Mouse (Mus musculus) MEL (cell line): ENCODE data around the gene Tmem37. TPM values are rescaled to one million over a fixed set of nuclear protein-coding genes. Genes with fewer than 3 reads are reported as not detected.

Source experiments
- DNase-seq: peaks from one replicate; pipeline ENCODE4 v3.0.0; 2011; ENCODE audit warnings: low read depth, low spot score
- H3K27ac ChIP-seq: 2 replicates; pipeline ENCODE4 v1.5.1; 2012; ENCODE audit warnings: low read depth, mild to moderate bottlenecking, control low read depth, low read length, moderate library complexity; ENCODE audit not compliant: control insufficient read depth
- H3K27me3 ChIP-seq, 2 experiments: fragments of 150-350 bp in 1 of 2; sonication (generic) in 1 of 2; 2 replicates each; pipeline ENCODE4 v1.6.1; 2012; ENCODE audit warnings: low read length in 2 of 2, mild to moderate bottlenecking in 2 of 2, improper control_type of control experiment in 1 of 2, moderate library complexity in 1 of 2; ENCODE audit not compliant: insufficient read depth in 2 of 2, control insufficient read depth in 1 of 2
- H3K36me3 ChIP-seq, 2 experiments: 2 replicates each; pipeline ENCODE4 v1.6.1; 2012 to 2014; ENCODE audit warnings: low read length in 2 of 2, improper control_type of control experiment in 1 of 2, inconsistent platforms in 1 of 2, mild to moderate bottlenecking in 1 of 2; ENCODE audit not compliant: insufficient read depth in 2 of 2, control insufficient read depth in 1 of 2
- H3K4me1 ChIP-seq, 2 experiments: fragments of 150-350 bp in 1 of 2; sonication (generic) in 1 of 2; 2 replicates each; pipeline ENCODE4 v1.6.1; 2012; ENCODE audit warnings: low read length in 2 of 2, improper control_type of control experiment in 1 of 2, mild to moderate bottlenecking in 1 of 2; ENCODE audit not compliant: insufficient read depth in 2 of 2, control insufficient read depth in 1 of 2
- H3K4me3 ChIP-seq, 2 experiments: fragments of 150-350 bp in 1 of 2; sonication (generic) in 1 of 2; 2 replicates each; pipeline ENCODE4 v1.5.1; 2012; ENCODE audit warnings: low read depth in 2 of 2, low read length in 2 of 2, mild to moderate bottlenecking in 2 of 2, moderate library complexity in 2 of 2, control low read depth in 1 of 2, improper control_type of control experiment in 1 of 2; ENCODE audit not compliant: control insufficient read depth in 1 of 2, insufficient read depth in 1 of 2
- H3K79me2 ChIP-seq: 2 replicates; pipeline ENCODE4 v1.6.1; 2012; ENCODE audit warnings: mild to moderate bottlenecking, low read length, moderate library complexity; ENCODE audit not compliant: control insufficient read depth, poor library complexity, insufficient read depth
- H3K9ac ChIP-seq: 2 replicates; pipeline ENCODE4 v1.6.1; 2012; ENCODE audit warnings: low read depth, mild to moderate bottlenecking, control low read depth, low read length, moderate library complexity; ENCODE audit not compliant: control insufficient read depth, poor library complexity, severe bottlenecking
- H3K9me3 ChIP-seq: fragments of 150-350 bp; sonication (generic); replicated peaks from 2 replicates; pipeline ENCODE4 v1.6.1; 2012; ENCODE audit warnings: mild to moderate bottlenecking, low read length, improper control_type of control experiment, moderate library complexity; ENCODE audit not compliant: insufficient read depth
- CHD1 ChIP-seq: IDR thresholded peaks from 2 replicates; pipeline ENCODE4 v1.6.1; 2012; ENCODE audit warnings: low read depth, mild to moderate bottlenecking, inconsistent platforms, low read length, improper control_type of control experiment
- CHD2 ChIP-seq: IDR thresholded peaks from 2 replicates; pipeline ENCODE4 v1.6.1; 2011; ENCODE audit warnings: low read length, improper control_type of control experiment
- E2F4 ChIP-seq: IDR thresholded peaks from 2 replicates; pipeline ENCODE4 v1.6.1; 2011; ENCODE audit warnings: low read depth, low read length, improper control_type of control experiment, borderline replicate concordance
- ELF1 ChIP-seq: IDR thresholded peaks from 2 replicates; pipeline ENCODE4 v1.6.1; 2014; ENCODE audit warnings: low read depth, mild to moderate bottlenecking, inconsistent platforms, low read length, improper control_type of control experiment, moderate library complexity
- EP300 ChIP-seq, 2 experiments: IDR thresholded peaks; 2 replicates each; pipeline ENCODE4 v1.6.1; 2011; ENCODE audit warnings: improper control_type of control experiment in 2 of 2, low read length in 2 of 2, low read depth in 1 of 2, mild to moderate bottlenecking in 1 of 2
- GATA1 ChIP-seq: IDR thresholded peaks from 2 replicates; pipeline ENCODE4 v1.6.1; 2011; ENCODE audit warnings: low read depth, low read length, improper control_type of control experiment
- HCFC1 ChIP-seq: IDR thresholded peaks from 2 replicates; pipeline ENCODE4 v1.6.1; 2012; ENCODE audit warnings: low read depth, mild to moderate bottlenecking, inconsistent platforms, low read length, improper control_type of control experiment, moderate library complexity
- MAX ChIP-seq: IDR thresholded peaks from 2 replicates; pipeline ENCODE4 v1.6.1; 2011; ENCODE audit warnings: low read length, improper control_type of control experiment
- MXI1 ChIP-seq: IDR thresholded peaks from 2 replicates; pipeline ENCODE4 v1.6.1; 2011; ENCODE audit warnings: mild to moderate bottlenecking, low read depth, low read length, improper control_type of control experiment
- MYB ChIP-seq: IDR thresholded peaks from 2 replicates; pipeline ENCODE4 v1.6.1; 2011; ENCODE audit warnings: mild to moderate bottlenecking, low read depth, low read length, improper control_type of control experiment
- MYC ChIP-seq: IDR thresholded peaks from 2 replicates; pipeline ENCODE4 v1.6.1; 2011; ENCODE audit warnings: low read depth, mild to moderate bottlenecking, low read length, improper control_type of control experiment, moderate library complexity
- NRF1 ChIP-seq: IDR thresholded peaks from 2 replicates; pipeline ENCODE4 v1.6.1; 2014; ENCODE audit warnings: low read depth, mild to moderate bottlenecking, inconsistent platforms, low read length, improper control_type of control experiment, moderate library complexity; ENCODE audit not compliant: poor library complexity, insufficient read depth, severe bottlenecking
- POLR2A ChIP-seq, 2 experiments: IDR thresholded peaks; 2 replicates each; pipeline ENCODE4 v1.6.1; 2011 to 2012; ENCODE audit warnings: low read length in 2 of 2, mild to moderate bottlenecking in 2 of 2, control low read depth in 1 of 2, improper control_type of control experiment in 1 of 2, low read depth in 1 of 2, moderate library complexity in 1 of 2; ENCODE audit not compliant: control insufficient read depth in 1 of 2, insufficient read depth in 1 of 2, poor library complexity in 1 of 2
- POLR2AphosphoS2 ChIP-seq: IDR thresholded peaks from 2 replicates; pipeline ENCODE4 v1.6.1; 2011; ENCODE audit warnings: low read length, improper control_type of control experiment
- RCOR1 ChIP-seq: IDR thresholded peaks from 2 replicates; pipeline ENCODE4 v1.6.1; 2012; ENCODE audit warnings: low read depth, mild to moderate bottlenecking, inconsistent platforms, low read length, improper control_type of control experiment
- SIN3A ChIP-seq: IDR thresholded peaks from 2 replicates; pipeline ENCODE4 v1.6.1; 2012; ENCODE audit warnings: low read length, improper control_type of control experiment, inconsistent platforms
- SMC3 ChIP-seq: IDR thresholded peaks from 2 replicates; pipeline ENCODE4 v1.6.1; 2011; ENCODE audit warnings: low read depth, low read length, improper control_type of control experiment
- TAL1 ChIP-seq: IDR thresholded peaks from 2 replicates; pipeline ENCODE4 v1.6.1; 2012; ENCODE audit warnings: mild to moderate bottlenecking, inconsistent platforms, low read length, moderate library complexity, mixed read lengths
- TBP ChIP-seq: IDR thresholded peaks from 2 replicates; pipeline ENCODE4 v1.8.0; 2011; ENCODE audit warnings: low read depth, low read length, improper control_type of control experiment
- TCF12 ChIP-seq: IDR thresholded peaks from 2 replicates; pipeline ENCODE4 v1.6.1; 2014; ENCODE audit warnings: low read depth, mild to moderate bottlenecking, inconsistent platforms, low read length, improper control_type of control experiment, moderate library complexity
- UBTF ChIP-seq: IDR thresholded peaks from 2 replicates; pipeline ENCODE4 v1.6.1; 2012; ENCODE audit warnings: low read depth, mild to moderate bottlenecking, inconsistent platforms, low read length, improper control_type of control experiment, moderate library complexity, borderline replicate concordance; ENCODE audit not compliant: insufficient read depth
- USF1 ChIP-seq: IDR thresholded peaks from 2 replicates; pipeline ENCODE4 v1.6.1; 2014; ENCODE audit warnings: low read depth, mild to moderate bottlenecking, inconsistent platforms, low read length, improper control_type of control experiment, moderate library complexity
- ZC3H11A ChIP-seq: IDR thresholded peaks from 2 replicates; pipeline ENCODE4 v1.6.1; 2012; ENCODE audit warnings: low read depth, mild to moderate bottlenecking, inconsistent platforms, low read length, improper control_type of control experiment
- ZKSCAN1 ChIP-seq: IDR thresholded peaks from 2 replicates; pipeline ENCODE4 v1.6.1; 2012; ENCODE audit warnings: low read depth, mild to moderate bottlenecking, inconsistent platforms, low read length, improper control_type of control experiment, moderate library complexity
- ZMIZ1 ChIP-seq: IDR thresholded peaks from 2 replicates; pipeline ENCODE4 v1.6.1; 2012; ENCODE audit warnings: low read depth, mild to moderate bottlenecking, inconsistent platforms, low read length, improper control_type of control experiment, moderate library complexity
- polyA plus RNA-seq, 2 experiments: library from polyadenylated mRNA; stranded (reverse) in 1 of 2; unstranded in 1 of 2; fragments of >175 nt in 1 of 2; fragments of >200 nt in 1 of 2; gene quantifications; 2 replicates each; pipeline versions ENCODE4 v1.2.1 to v1.2.4; 2012; ENCODE audit warnings: low replicate concordance in 2 of 2, low read depth in 1 of 2; ENCODE audit not compliant: insufficient read length in 2 of 2, insufficient read depth in 1 of 2, missing spikeins in 1 of 2
- total RNA-seq: library from RNA; depleted of rRNA; stranded (reverse); fragments of 300-350 nt; gene quantifications from 2 replicates; pipeline ENCODE4 v1.2.3, GENCODE M21; 2012

Gene Tmem37
- total and polyA plus RNA-seq, 3 experiments = 2.6 to 9.1 TPM; not detected in 1

- H3K79me2 ChIP-seq = no peaks in the 10 kb centered on the region
- TF ChIP-seq ZC3H11A (no peak), MYB (no peak), TAL1 (no peak), E2F4 (no peak), UBTF (no peak), HCFC1 (no peak), ELF1 (no peak), GATA1 (no peak), TCF12 (no peak), SIN3A (no peak), MAX (no peak), MYC (no peak)
- no peak for DNase-seq
- H3K9ac ChIP-seq = no peak overlapping the region
- no peaks in the 10 kb centered on the region for H3K4me1 ChIP-seq
- no peak overlapping the region for H3K27ac ChIP-seq
- no peaks in the 10 kb centered on the region for H3K36me3 ChIP-seq
- H3K27me3 ChIP-seq = no peaks in the 10 kb centered on the region
- no peak overlapping the region for H3K4me3 ChIP-seq
- H3K9me3 ChIP-seq = no peaks in the 10 kb centered on the region
Measured at GRCm38 (mm10) chr1:120086644-120087043, 12.8 kb upstream of the Tmem37 start.

- Histone ChIP-seq H3K4me1 (no peaks in the 10 kb centered on the region), H3K9ac (no peak overlapping the region), H3K79me2 (no peaks in the 10 kb centered on the region), H3K9me3 (no peaks in the 10 kb centered on the region), H3K27ac (no peak overlapping the region), H3K36me3 (no peaks in the 10 kb centered on the region), H3K27me3 (no peaks in the 10 kb centered on the region), H3K4me3 (no peak overlapping the region)
- TF ChIP-seq HCFC1 = no peak
- TF ChIP-seq MAX = no peak
- TF ChIP-seq RCOR1 = no peak
- TF ChIP-seq MXI1 = no peak
- TF ChIP-seq POLR2AphosphoS2 = no peak
- no peak for TF ChIP-seq TAL1
- DNase-seq = no peak
Measured at GRCm38 (mm10) chr1:120085696-120086095, 11.8 kb upstream of the Tmem37 start.

DNA sequence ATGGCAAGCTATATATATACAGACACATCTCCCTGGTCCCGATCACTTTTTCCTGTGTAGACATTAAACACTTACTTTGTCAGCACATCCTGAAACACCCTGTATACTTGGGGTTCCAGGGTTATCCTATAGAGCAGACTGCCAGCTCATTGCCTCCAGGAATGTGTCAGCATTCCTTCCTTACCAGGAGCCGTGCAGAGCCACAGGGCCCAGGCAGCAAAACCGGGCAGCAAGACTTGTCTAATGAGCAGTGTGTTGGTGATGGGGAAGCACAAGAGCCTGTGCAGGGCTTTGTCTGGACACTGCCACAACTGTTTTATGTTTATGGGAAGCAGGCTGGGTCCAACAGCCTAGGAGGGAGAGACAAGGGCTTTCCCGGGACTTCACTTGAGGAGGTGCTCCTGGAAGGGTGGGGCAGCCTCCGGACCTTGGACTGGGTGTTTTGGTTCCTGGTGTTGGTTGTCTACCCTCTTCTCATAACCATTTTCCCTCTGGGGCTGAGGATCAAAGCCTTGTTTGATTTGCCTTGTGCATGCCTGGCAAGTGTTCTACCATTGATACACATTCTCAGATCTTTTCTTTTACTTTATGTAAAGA lies 10.1 kb upstream of the Tmem37 start:
- TF ChIP-seq ZKSCAN1 = no peak
- TF ChIP-seq ZMIZ1 = no peak
- no peak for TF ChIP-seq SIN3A
- no peak for TF ChIP-seq ZC3H11A
- TF ChIP-seq SMC3 = no peak
- TF ChIP-seq NRF1 = no peak
- TF ChIP-seq TBP = no peak
- TF ChIP-seq HCFC1 = no peak
- no peak for TF ChIP-seq CHD1
- TF ChIP-seq GATA1 = no peak
- TF ChIP-seq POLR2AphosphoS2 = no peak
- no peak for TF ChIP-seq EP300 (IDR thresholded peaks at IDR 0.05; ENCODE audit: low read depth in 1 of 2, low read length in 2 of 2)
- TF ChIP-seq TAL1 = no peak
- no peak for TF ChIP-seq POLR2A (IDR thresholded peaks at IDR 0.05; ENCODE audit: control insufficient read depth in 1 of 2, insufficient read depth in 1 of 2, low read depth in 1 of 2, low read length in 2 of 2, poor library complexity in 1 of 2)
- no peak for TF ChIP-seq CHD2
- no peak for TF ChIP-seq USF1
- TF ChIP-seq, all 39 proteins: peak for 0
- H3K36me3 ChIP-seq = no peaks in the 10 kb centered on the region
- H3K9ac ChIP-seq = no peak overlapping the region
- no peaks in the 10 kb centered on the region for H3K9me3 ChIP-seq
- no peaks in the 10 kb centered on the region for H3K4me1 ChIP-seq
- no peaks in the 10 kb centered on the region for H3K79me2 ChIP-seq
- H3K27me3 ChIP-seq = no peaks in the 10 kb centered on the region
- no peak overlapping the region for H3K4me3 ChIP-seq
- H3K27ac ChIP-seq = no peak overlapping the region
- no peak for DNase-seq
